Mouse (Mus musculus) heart, embryonic 15.5 days (tissue): Measurements from ENCODE around the gene Naa35. TPM values are rescaled to one million over a fixed set of nuclear protein-coding genes. Genes with fewer than 3 reads are reported as not detected.

Experiments
- ATAC-seq: fragments of 200-750 bp; cut with Nextera tagmentation; replicated peaks from 2 replicates; pipeline ENCODE4 v1.8.0; 2017; ENCODE audit warnings: low read depth, moderate TSS enrichment; ENCODE audit not compliant: insufficient number of reproducible peaks, insufficient read depth, low FRiP score
- H3K27ac ChIP-seq: fragments of 300-500 bp; sonication (generic); 2 replicates; pipeline ENCODE4 v1.5.1; 2015; ENCODE audit warnings: mild to moderate bottlenecking, inconsistent platforms
- H3K27me3 ChIP-seq: fragments of 300-500 bp; sonication (generic); 2 replicates; pipeline ENCODE4 v1.6.1; 2015; ENCODE audit warnings: inconsistent platforms
- H3K36me3 ChIP-seq: fragments of 300-500 bp; sonication (generic); 2 replicates; pipeline ENCODE4 v1.6.1; 2015; ENCODE audit warnings: mild to moderate bottlenecking, inconsistent platforms
- H3K4me1 ChIP-seq: fragments of 300-500 bp; sonication (generic); replicated peaks from 2 replicates; pipeline ENCODE4 v1.6.1; 2015; ENCODE audit warnings: inconsistent platforms
- H3K4me2 ChIP-seq: fragments of 300-500 bp; sonication (generic); 2 replicates; pipeline ENCODE4 v1.6.1; 2015; ENCODE audit warnings: inconsistent platforms, mild to moderate bottlenecking, moderate library complexity
- H3K4me3 ChIP-seq: fragments of 300-500 bp; sonication (generic); 2 replicates; pipeline ENCODE4 v1.5.1; 2015; ENCODE audit warnings: mild to moderate bottlenecking, inconsistent platforms
- H3K9ac ChIP-seq: fragments of 300-500 bp; sonication (generic); 2 replicates; pipeline ENCODE4 v1.6.1; 2015; ENCODE audit warnings: mild to moderate bottlenecking, inconsistent platforms
- H3K9me3 ChIP-seq: fragments of 300-500 bp; sonication (generic); replicated peaks from 2 replicates; pipeline ENCODE4 v1.6.1; 2016; ENCODE audit warnings: inconsistent platforms
- WGBS: fragments of 180-500 bp; shearing (Covaris S2); methylation state at CpG from one replicate; pipeline ENCODE4 v1.1.7; 2015; ENCODE audit warnings: mixed read lengths; 5-methylcytosine and 5-hydroxymethylcytosine counted together
- polyA plus RNA-seq: library from polyadenylated mRNA; unstranded; fragments of >200 nt; fragmentation: Nextera tagmentation; extraction: Ambion mirVana; gene quantifications from 2 replicates; pipeline ENCODE4 v1.2.1, GENCODE M21; 2015

Naa35 gene
- 69.6 and 85.3 TPM in 2 replicates for polyA plus RNA-seq

DNA sequence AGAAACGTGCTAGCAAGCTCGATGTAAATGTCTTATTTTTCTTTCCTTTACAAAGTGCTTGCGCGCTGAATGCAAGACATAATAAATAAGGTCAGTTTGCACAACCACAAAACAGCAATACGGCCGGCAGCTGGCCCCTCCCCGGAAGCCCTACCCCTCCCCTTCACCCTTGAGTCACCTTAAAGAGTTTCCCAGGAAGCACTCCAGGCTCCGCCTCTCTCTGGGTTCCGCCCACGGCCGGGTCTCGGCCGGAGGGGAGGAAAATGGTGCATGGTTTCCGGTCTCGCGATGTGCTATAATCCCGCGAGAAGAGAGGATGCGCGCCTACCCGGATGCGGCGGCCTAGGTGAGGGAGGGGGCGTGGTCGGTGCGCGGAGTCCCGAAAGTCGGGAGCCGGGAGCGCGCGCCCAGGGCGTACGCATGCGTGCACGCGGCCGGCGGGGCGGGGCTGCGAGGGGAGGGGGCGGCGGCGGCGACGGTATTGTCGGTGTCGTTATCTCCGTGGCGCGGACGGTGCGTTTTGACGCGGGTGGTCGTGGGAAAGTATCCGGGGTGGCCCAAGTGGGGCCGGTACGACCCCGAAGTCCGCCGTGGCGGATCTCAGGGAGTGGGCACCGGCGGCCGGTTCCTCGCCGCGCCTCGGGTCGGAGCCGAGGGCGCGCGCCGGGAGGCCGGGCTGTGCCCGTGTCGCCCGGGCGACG lies at the start of gene Naa35, which contains the start of gene Agtpbp1:
TSS of gene Naa35 (plus strand) at position 313 of the 701 bp plus-strand sequence.
TSS of gene Agtpbp1 (minus strand) at position 281 of the 701 bp plus-strand sequence.
- peak; percentile 96 for ATAC-seq
- Histone ChIP-seq H3K27me3 (no peaks in the 10 kb centered on the region), H3K36me3 (peaks cover 13% of the 10 kb centered on the region), H3K27ac (peak within 1 kb of the TSS; percentile 77), H3K9me3 (no peaks in the 10 kb centered on the region), H3K4me2 (peak within 1 kb of the TSS; percentile 84), H3K4me3 (peak within 1 kb of the TSS; percentile 79), H3K4me1 (peaks cover 23% of the 10 kb centered on the region), H3K9ac (peak within 1 kb of the TSS; percentile 87)
- WGBS = under 1% methylated on average over 81 of the region's 83 CpGs

DNA sequence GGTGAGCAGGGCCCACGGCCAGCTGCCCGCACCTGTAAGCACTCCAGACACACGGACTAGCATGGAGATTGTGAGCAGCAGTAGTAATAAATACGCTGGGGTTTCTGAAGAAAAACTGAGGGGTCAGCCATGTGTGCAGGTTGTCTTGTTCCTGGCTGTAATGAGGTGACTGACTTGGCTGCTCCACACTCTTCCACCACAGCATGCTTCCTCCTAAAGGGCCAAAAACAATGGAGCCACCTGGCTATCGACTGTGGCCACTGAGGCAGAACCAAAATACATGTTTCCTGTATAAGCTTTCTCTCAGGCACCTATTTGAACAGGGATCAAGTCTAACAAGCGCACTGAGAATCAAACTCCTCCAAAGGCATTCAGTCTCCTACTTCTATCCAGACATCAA lies 49.3 kb upstream of the Naa35 start:
- no peak overlapping the region for H3K4me3 ChIP-seq
- H3K4me1 ChIP-seq = no peaks in the 10 kb centered on the region
- no peak overlapping the region for H3K4me2 ChIP-seq
- ATAC-seq = no peak
- H3K9me3 ChIP-seq = no peaks in the 10 kb centered on the region; the same call in 1 of the 2 replicates
- no peaks in the 10 kb centered on the region for H3K27me3 ChIP-seq
- WGBS = 86% methylated on average over 6 of the region's 6 CpGs
- peaks cover 10% of the 10 kb centered on the region; the same call in 1 of the 2 replicates for H3K36me3 ChIP-seq
- no peak overlapping the region for H3K27ac ChIP-seq
- no peak overlapping the region for H3K9ac ChIP-seq

DNA sequence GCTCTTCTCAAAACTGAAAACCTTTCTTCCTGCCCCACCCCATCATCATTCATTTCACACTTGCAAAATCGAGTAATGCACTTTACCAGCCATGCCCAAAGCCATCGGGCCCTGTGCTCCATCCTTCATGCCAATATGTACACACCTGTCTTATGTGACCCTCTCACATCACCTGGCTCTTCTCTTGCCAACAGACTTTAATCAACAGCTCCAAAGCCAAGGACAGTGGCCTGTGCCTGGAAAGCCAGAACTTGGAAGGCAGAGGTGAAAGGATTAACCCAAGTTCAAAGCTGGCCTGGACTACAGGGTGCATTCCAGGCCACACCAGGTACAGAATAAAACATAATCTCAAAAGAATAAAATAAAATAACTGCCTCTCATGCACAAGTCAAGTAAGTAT lies 48.4 kb upstream of the Naa35 start:
- no peak overlapping the region for H3K9ac ChIP-seq
- no peak for ATAC-seq
- H3K4me1 ChIP-seq = no peaks in the 10 kb centered on the region
- H3K27me3 ChIP-seq = no peaks in the 10 kb centered on the region
- peaks cover 10% of the 10 kb centered on the region; the same call in 1 of the 2 replicates for H3K36me3 ChIP-seq
- WGBS = 72% methylated on average over 2 of the region's 2 CpGs
- no peak overlapping the region for H3K4me3 ChIP-seq
- no peaks in the 10 kb centered on the region; the same call in 1 of the 2 replicates for H3K9me3 ChIP-seq
- H3K27ac ChIP-seq = no peak overlapping the region
- H3K4me2 ChIP-seq = no peak overlapping the region

- no peak overlapping the region for H3K4me2 ChIP-seq
Measured at GRCm38 (mm10) chr13:59538661-59539060, 46.4 kb upstream of the Naa35 start.

GRCm38 (mm10) chr13:59540030-59540429 lies 45.0 kb upstream of the Naa35 start:
- 83% methylated on average over 5 of the region's 5 CpGs for WGBS
- no peaks in the 10 kb centered on the region for H3K27me3 ChIP-seq
- H3K4me3 ChIP-seq = no peak overlapping the region
- H3K9me3 ChIP-seq = no peaks in the 10 kb centered on the region; the same call in 1 of the 2 replicates
- no peaks in the 10 kb centered on the region for H3K36me3 ChIP-seq
- H3K9ac ChIP-seq = no peak overlapping the region
- H3K4me2 ChIP-seq = no peak overlapping the region
- ATAC-seq = no peak
- H3K4me1 ChIP-seq = peaks cover 3% of the 10 kb centered on the region
- H3K27ac ChIP-seq = no peak overlapping the region

More at GRCm38 (mm10) chr13:59538661-59539060, 46.4 kb upstream of the Naa35 start:
- no peak overlapping the region for H3K27ac ChIP-seq
- no peak overlapping the region for H3K4me3 ChIP-seq
- no peak for ATAC-seq
- 85% methylated on average over 5 of the region's 5 CpGs for whole genome bisulfite sequencing
- H3K27me3 ChIP-seq = no peaks in the 10 kb centered on the region
- H3K36me3 ChIP-seq = no peaks in the 10 kb centered on the region
- H3K4me1 ChIP-seq = no peaks in the 10 kb centered on the region
- H3K9ac ChIP-seq = no peak overlapping the region
- H3K9me3 ChIP-seq = no peaks in the 10 kb centered on the region; the same call in 1 of the 2 replicates

DNA sequence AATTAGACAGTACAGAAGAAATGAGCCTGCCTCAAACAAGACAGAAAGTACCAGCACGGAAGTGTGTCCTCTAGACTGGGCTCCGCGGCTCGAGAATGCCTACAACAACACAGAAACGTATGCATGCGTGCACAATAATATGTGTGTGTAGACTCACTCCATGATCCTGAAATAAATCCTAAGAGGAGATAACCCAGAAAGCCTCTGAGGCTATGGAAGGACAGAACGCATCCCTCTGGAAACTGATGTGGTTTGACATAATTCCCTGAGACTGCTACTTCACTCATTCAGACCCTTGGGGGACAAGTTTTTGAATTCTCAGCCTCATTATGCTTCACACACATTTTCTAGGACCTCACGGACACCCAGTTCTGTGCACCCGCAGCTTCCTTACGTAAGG lies 42.6 kb upstream of the Naa35 start:
- no peaks in the 10 kb centered on the region; the same call in 1 of the 2 replicates for H3K9me3 ChIP-seq
- no peak overlapping the region for H3K27ac ChIP-seq
- no peaks in the 10 kb centered on the region for H3K27me3 ChIP-seq
- H3K9ac ChIP-seq = no peak overlapping the region
- no peak overlapping the region for H3K4me2 ChIP-seq
- WGBS = 89% methylated on average over 10 of the region's 10 CpGs
- peaks cover 21% of the 10 kb centered on the region for H3K4me1 ChIP-seq
- no peak for ATAC-seq
- no peaks in the 10 kb centered on the region for H3K36me3 ChIP-seq
- no peak overlapping the region for H3K4me3 ChIP-seq

DNA sequence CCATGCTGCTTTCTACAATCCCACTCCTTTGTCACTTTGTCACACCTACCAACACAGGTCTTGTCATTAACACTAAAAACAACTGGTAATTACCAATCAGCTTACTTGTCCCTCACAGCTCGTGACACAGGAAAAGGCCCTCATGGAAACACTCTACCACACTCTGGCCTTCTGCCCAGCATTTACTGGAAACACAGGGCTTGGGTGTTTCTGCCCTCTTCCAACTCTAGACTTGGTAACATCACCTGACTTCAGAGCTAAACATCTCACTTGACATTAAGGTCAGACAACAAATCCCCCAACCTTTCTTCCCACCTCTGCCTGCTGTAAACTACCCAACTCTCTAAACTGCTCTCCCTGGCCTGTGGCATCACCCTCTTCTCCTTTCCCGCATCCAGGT lies 38.0 kb upstream of the Naa35 start:
- peaks cover 28% of the 10 kb centered on the region for H3K4me1 ChIP-seq
- no peaks in the 10 kb centered on the region for H3K36me3 ChIP-seq
- no peak for ATAC-seq
- no peak overlapping the region for H3K9ac ChIP-seq
- H3K4me3 ChIP-seq = no peak overlapping the region
- 57% methylated on average over 2 of the region's 2 CpGs for WGBS
- no peak overlapping the region for H3K4me2 ChIP-seq
- peak overlapping the region; percentile 48 for H3K27ac ChIP-seq
- H3K9me3 ChIP-seq = no peaks in the 10 kb centered on the region
- H3K27me3 ChIP-seq = no peaks in the 10 kb centered on the region

GRCm38 (mm10) chr13:59547716-59548115 lies 37.3 kb upstream of the Naa35 start:
- peaks cover 28% of the 10 kb centered on the region for H3K4me1 ChIP-seq
- no peak overlapping the region for H3K4me3 ChIP-seq
- peak overlapping the region; percentile 48 for H3K27ac ChIP-seq
- H3K9me3 ChIP-seq = no peaks in the 10 kb centered on the region
- H3K9ac ChIP-seq = no peak overlapping the region
- H3K27me3 ChIP-seq = no peaks in the 10 kb centered on the region
- no peak for ATAC-seq
- 53% methylated on average over 4 of the region's 4 CpGs for WGBS
- no peak overlapping the region for H3K4me2 ChIP-seq
- no peaks in the 10 kb centered on the region for H3K36me3 ChIP-seq

- Histone ChIP-seq H3K4me1 (peaks cover 28% of the 10 kb centered on the region), H3K9me3 (no peaks in the 10 kb centered on the region), H3K4me3 (no peak overlapping the region), H3K36me3 (no peaks in the 10 kb centered on the region), H3K27ac (no peak overlapping the region), H3K27me3 (no peaks in the 10 kb centered on the region), H3K9ac (no peak overlapping the region), H3K4me2 (no peak overlapping the region)
- WGBS = 15% methylated on average over 1 of the region's 1 CpGs
- no peak for ATAC-seq
Measured at GRCm38 (mm10) chr13:59549318-59549798, 35.7 kb upstream of the Naa35 start.

DNA sequence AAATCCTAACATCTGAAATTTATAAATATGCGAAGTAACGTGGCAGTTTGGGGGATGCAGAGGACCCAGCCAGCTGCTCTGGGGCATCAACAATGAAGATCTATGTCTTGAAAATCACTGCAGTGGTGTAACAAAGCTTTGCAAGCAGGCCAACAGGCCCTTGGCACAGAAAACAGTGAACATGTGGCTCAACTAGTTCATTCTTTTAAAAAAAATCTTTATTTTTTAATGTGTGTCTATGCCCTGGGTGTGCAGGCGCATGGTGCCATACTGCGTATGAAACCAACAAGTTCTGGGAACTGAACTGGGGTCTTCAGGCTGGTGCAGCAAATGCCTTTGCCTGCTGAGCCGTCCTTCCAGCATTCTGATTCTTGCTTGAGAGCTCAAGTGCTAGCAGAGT lies 32.8 kb upstream of the Naa35 start:
- ATAC-seq = no peak
- Histone ChIP-seq H3K4me3 (no peak overlapping the region), H3K9me3 (no peaks in the 10 kb centered on the region), H3K4me2 (no peak overlapping the region), H3K9ac (no peak overlapping the region), H3K27me3 (no peaks in the 10 kb centered on the region), H3K4me1 (peaks cover 22% of the 10 kb centered on the region), H3K36me3 (no peaks in the 10 kb centered on the region), H3K27ac (no peak overlapping the region)
- 94% methylated on average over 5 of the region's 5 CpGs for WGBS

GRCm38 (mm10) chr13:59552751-59553150 lies 32.3 kb upstream of the Naa35 start:
- Histone ChIP-seq H3K4me2 (no peak overlapping the region), H3K4me3 (no peak overlapping the region), H3K4me1 (peaks cover 20% of the 10 kb centered on the region), H3K9ac (no peak overlapping the region), H3K36me3 (no peaks in the 10 kb centered on the region), H3K27ac (no peak overlapping the region), H3K9me3 (no peaks in the 10 kb centered on the region), H3K27me3 (no peaks in the 10 kb centered on the region)
- WGBS = 63% methylated on average over 2 of the region's 2 CpGs
- ATAC-seq = no peak
